Mouse (Mus musculus) ES-Bruce4 (cell line): Measurements from ENCODE around the gene Gm13275.
"Not testable (repeated sequence)": the region's sequence is repeated elsewhere in the genome, so short reads cannot be mapped to it uniquely, and the experiment has no call there.

ENCODE experiments used
- CTCF ChIP-seq: IDR thresholded peaks from one replicate; pipeline ENCODE4 v1.8.1; 2011; ENCODE audit warnings: low read depth, low read length
- EP300 ChIP-seq: IDR thresholded peaks from 2 replicates; pipeline ENCODE4 v1.6.1; 2011; ENCODE audit warnings: low read depth, low read length; ENCODE audit not compliant: insufficient read depth
- POLR2A ChIP-seq: IDR thresholded peaks from one replicate; pipeline ENCODE4 v1.8.1; 2011; ENCODE audit warnings: low read length; ENCODE audit not compliant: insufficient read depth

DNA sequence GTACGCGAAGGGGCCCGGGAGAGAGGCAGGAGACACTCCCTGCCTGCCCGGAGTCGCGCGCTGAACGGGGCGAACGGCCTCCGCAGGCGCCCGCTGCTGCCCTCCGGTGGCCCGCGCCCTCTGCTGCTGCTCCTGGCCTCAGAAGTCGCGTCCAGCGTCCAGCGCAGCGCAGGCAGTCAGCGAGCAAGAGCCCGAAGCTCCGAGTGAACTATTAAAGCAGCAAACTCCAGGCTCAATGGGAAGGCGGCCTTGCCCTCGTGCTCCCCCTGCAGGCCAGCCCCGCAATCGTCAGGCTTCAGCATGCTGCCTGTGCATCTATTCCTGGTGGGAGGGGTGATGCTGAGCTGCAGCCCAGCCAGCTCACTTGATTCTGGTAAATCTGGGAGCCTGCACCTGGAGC is 2.8 kb downstream of the Gm13275 start, which contains the start of gene Gm13279:
- not testable (repeated sequence) for TF ChIP-seq CTCF, POLR2A, EP300
